Mouse (Mus musculus): ENCODE measurements around the gene Lpin2. TPM values are rescaled to one million over a fixed set of nuclear protein-coding genes. Genes with fewer than 3 reads are reported as not detected.
A peak's percentile ranks its signal among the peaks of the same experiment; 100 is the strongest.

Gene Lpin2
- polyA plus RNA-seq, 1 experiment from 2014 or later = 65.8 TPM

GRCm38 (mm10) chr17:71250819-71251600 lies 68.7 kb downstream of the Lpin2 start:
- DNase-seq (ENCODE audit: low spot score) (peak; percentile 87), ATAC-seq (peak; percentile 84)
- Histone ChIP-seq H3K4me2 (replicated peaks; ENCODE audit: low read depth, low read length) (no peak overlapping the region), H3K27ac (ENCODE audit: low read length) (no peak overlapping the region), H3K4me3 (ENCODE audit: low read depth, low read length) (no peak overlapping the region), H3K36me3 (ENCODE audit: insufficient read depth, low read length) (peaks cover 25% of the 10 kb centered on the region), H3K4me1 (ENCODE audit: insufficient read depth, low read depth, low read length) (no peaks in the 10 kb centered on the region), H3K27me3 (replicated peaks; ENCODE audit: insufficient read depth, low read length) (no peaks in the 10 kb centered on the region), H3K9me3 (ENCODE audit: low read length) (no peaks in the 10 kb centered on the region), H3K9ac (replicated peaks; ENCODE audit: low read depth) (no peak overlapping the region)
- WGBS = 75% methylated on average over 16 of the region's 16 CpGs
- TF ChIP-seq CTCF (IDR thresholded peaks at IDR 0.05) (no peak; the same call in 1 of the 2 replicates), EP300 (IDR thresholded peaks at IDR 0.05) (peak; percentile 63; the same call in 1 of the 2 replicates)

- TF ChIP-seq CTCF (IDR thresholded peaks at IDR 0.05) = no peak
- TF ChIP-seq EP300 (IDR thresholded peaks at IDR 0.05) = no peak
- H3K27ac ChIP-seq (ENCODE audit: low read length) = no peak overlapping the region
- no peaks in the 10 kb centered on the region for H3K27me3 ChIP-seq (replicated peaks; ENCODE audit: insufficient read depth, low read length)
- H3K36me3 ChIP-seq (ENCODE audit: insufficient read depth, low read length) = peaks cover 21% of the 10 kb centered on the region
- ATAC-seq = no peak
- no peak overlapping the region for H3K4me3 ChIP-seq (ENCODE audit: low read depth, low read length)
- H3K4me2 ChIP-seq (replicated peaks; ENCODE audit: low read depth, low read length) = no peak overlapping the region
- H3K4me1 ChIP-seq (ENCODE audit: insufficient read depth, low read depth, low read length) = no peaks in the 10 kb centered on the region
- 69% methylated on average over 6 of the region's 6 CpGs for WGBS
- H3K9me3 ChIP-seq (ENCODE audit: low read length) = no peaks in the 10 kb centered on the region
- DNase-seq (ENCODE audit: low spot score) = no peak
- no peak overlapping the region for H3K9ac ChIP-seq (replicated peaks; ENCODE audit: low read depth)
Observed at GRCm38 (mm10) chr17:71251601-71252001, 69.2 kb downstream of the Lpin2 start.

- no peaks in the 10 kb centered on the region for H3K9me3 ChIP-seq (ENCODE audit: low read length)
- H3K4me2 ChIP-seq (replicated peaks; ENCODE audit: low read depth, low read length) = no peak overlapping the region
- no peak overlapping the region for H3K4me3 ChIP-seq (ENCODE audit: low read depth, low read length)
- peaks cover 16% of the 10 kb centered on the region for H3K36me3 ChIP-seq (ENCODE audit: insufficient read depth, low read length)
- H3K9ac ChIP-seq (replicated peaks; ENCODE audit: low read depth) = no peak overlapping the region
- H3K27ac ChIP-seq (ENCODE audit: low read length) = no peak overlapping the region
- TF ChIP-seq CTCF (IDR thresholded peaks at IDR 0.05) (no peak), EP300 (IDR thresholded peaks at IDR 0.05) (no peak)
- no peak for ATAC-seq
- DNase-seq (ENCODE audit: low spot score) = no peak
- H3K4me1 ChIP-seq (ENCODE audit: insufficient read depth, low read depth, low read length) = no peaks in the 10 kb centered on the region
- no peaks in the 10 kb centered on the region for H3K27me3 ChIP-seq (replicated peaks; ENCODE audit: insufficient read depth, low read length)
- 90% methylated on average over 9 of the region's 9 CpGs for WGBS
Observed at GRCm38 (mm10) chr17:71252101-71252500, 69.7 kb downstream of the Lpin2 start.

GRCm38 (mm10) chr17:71253391-71253790 lies 71.0 kb downstream of the Lpin2 start:
- Histone ChIP-seq H3K9ac (replicated peaks; ENCODE audit: low read depth) (no peak overlapping the region), H3K36me3 (ENCODE audit: insufficient read depth, low read length) (0 out of 2 replicates have a peak, but pooled peaks cover 7% of the 10 kb centered on the region), H3K27ac (ENCODE audit: low read length) (no peak overlapping the region; the same call in 1 of the 2 replicates), H3K4me2 (replicated peaks; ENCODE audit: low read depth, low read length) (no peak overlapping the region), H3K27me3 (replicated peaks; ENCODE audit: insufficient read depth, low read length) (no peaks in the 10 kb centered on the region), H3K9me3 (ENCODE audit: low read length) (no peaks in the 10 kb centered on the region), H3K4me3 (ENCODE audit: low read depth, low read length) (no peak overlapping the region), H3K4me1 (ENCODE audit: insufficient read depth, low read depth, low read length) (no peaks in the 10 kb centered on the region)
- 67% methylated on average over 2 of the region's 2 CpGs for WGBS
- no peak for ATAC-seq
- TF ChIP-seq EP300 (IDR thresholded peaks at IDR 0.05) = no peak
- no peak for TF ChIP-seq CTCF (IDR thresholded peaks at IDR 0.05)
- no peak for DNase-seq (ENCODE audit: low spot score)

GRCm38 (mm10) chr17:71254106-71254505 lies 71.7 kb downstream of the Lpin2 start:
- H3K9me3 ChIP-seq (ENCODE audit: low read length) = no peaks in the 10 kb centered on the region
- peak; percentile 54 for DNase-seq (ENCODE audit: low spot score)
- WGBS = 56% methylated on average over 5 of the region's 5 CpGs
- H3K27me3 ChIP-seq (replicated peaks; ENCODE audit: insufficient read depth, low read length) = no peaks in the 10 kb centered on the region
- H3K36me3 ChIP-seq (ENCODE audit: insufficient read depth, low read length) = 0 out of 2 replicates have a peak, but pooled peaks cover 2% of the 10 kb centered on the region
- ATAC-seq = no peak
- TF ChIP-seq EP300 (IDR thresholded peaks at IDR 0.05) (no peak), CTCF (IDR thresholded peaks at IDR 0.05) (no peak)
- no peak overlapping the region for H3K4me2 ChIP-seq (replicated peaks; ENCODE audit: low read depth, low read length)
- no peak overlapping the region for H3K27ac ChIP-seq (ENCODE audit: low read length)
- H3K9ac ChIP-seq (replicated peaks; ENCODE audit: low read depth) = no peak overlapping the region
- no peak overlapping the region for H3K4me3 ChIP-seq (ENCODE audit: low read depth, low read length)
- H3K4me1 ChIP-seq (ENCODE audit: insufficient read depth, low read depth, low read length) = no peaks in the 10 kb centered on the region

- Histone ChIP-seq H3K9me3 (ENCODE audit: low read length) (no peaks in the 10 kb centered on the region), H3K4me1 (ENCODE audit: insufficient read depth, low read depth, low read length) (no peaks in the 10 kb centered on the region), H3K36me3 (ENCODE audit: insufficient read depth, low read length) (no peaks in the 10 kb centered on the region), H3K4me3 (ENCODE audit: low read depth, low read length) (no peak overlapping the region), H3K27me3 (replicated peaks; ENCODE audit: insufficient read depth, low read length) (no peaks in the 10 kb centered on the region), H3K9ac (replicated peaks; ENCODE audit: low read depth) (no peak overlapping the region), H3K4me2 (replicated peaks; ENCODE audit: low read depth, low read length) (no peak overlapping the region), H3K27ac (ENCODE audit: low read length) (no peak overlapping the region)
- DNase-seq (ENCODE audit: low spot score) (peak; percentile 50), ATAC-seq (no peak)
- WGBS = 58% methylated on average over 6 of the region's 6 CpGs
- TF ChIP-seq CTCF (IDR thresholded peaks at IDR 0.05) (peak; percentile 70), EP300 (IDR thresholded peaks at IDR 0.05) (no peak)
Observed at GRCm38 (mm10) chr17:71254736-71255135, 72.4 kb downstream of the Lpin2 start.

All from lung, postnatal 0 days (tissue).